Mouse (Mus musculus): Measurements from ENCODE around the gene H1foo.

- TF ChIP-seq CTCF (IDR thresholded peaks at IDR 0.05; ENCODE audit: borderline replicate concordance, insufficient read depth, low read length), result no peak
- TF ChIP-seq POLR2A (IDR thresholded peaks at IDR 0.05; ENCODE audit: low read depth, low read length), result no peak
Measured at GRCm38 (mm10) chr6:115938798-115939197, 5.9 kb upstream of the H1foo start.

Measured in embryonic fibroblast, embryonic 13.5 days (primary cell).